Mouse (Mus musculus): ENCODE measurements around the gene Kcnj15. TPM values are rescaled to one million over a fixed set of nuclear protein-coding genes. Genes with fewer than 3 reads are reported as not detected.

Kcnj15 gene
- polyA plus RNA-seq, 1 experiment from 2014 or later, result 1.1 TPM

DNA sequence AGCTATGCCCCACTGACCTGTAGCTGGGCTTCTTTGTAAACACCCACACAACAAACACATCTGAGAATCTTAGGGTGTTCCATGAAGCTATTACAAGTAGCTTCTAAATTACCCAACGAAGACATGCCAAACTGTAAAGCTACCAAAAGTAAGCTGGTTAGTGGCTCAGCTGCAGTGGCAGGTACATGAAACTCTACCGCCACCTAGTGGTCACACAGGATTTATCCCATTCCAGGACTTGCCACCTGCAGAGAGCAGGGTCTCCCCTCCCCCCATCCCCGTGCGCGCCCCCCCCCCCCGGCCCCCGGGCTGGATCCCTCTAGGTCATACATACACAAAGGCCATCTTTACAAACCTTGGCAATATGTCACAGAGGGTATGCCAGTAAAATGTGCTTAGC lies 88.5 kb downstream of the Kcnj15 start:
- Histone ChIP-seq H3K9me3 (replicated peaks) (no peaks in the 10 kb centered on the region), H3K27ac (ENCODE audit: poor library complexity, severe bottlenecking) (0 out of 2 replicates have a peak overlapping the region, but pooled peaks have one; percentile 85), H3K4me3 (no peak overlapping the region), H3K36me3 (no peaks in the 10 kb centered on the region), H3K4me2 (peak overlapping the region; percentile 35), H3K4me1 (replicated peaks) (peaks cover 51% of the 10 kb centered on the region), H3K27me3 (replicated peaks) (no peaks in the 10 kb centered on the region; the same call in 1 of the 2 replicates), H3K9ac (no peak overlapping the region)
- 3% methylated on average over 7 of the region's 7 CpGs for WGBS
- no peak for ATAC-seq (ENCODE audit: insufficient number of reproducible peaks, low FRiP score)

DNA sequence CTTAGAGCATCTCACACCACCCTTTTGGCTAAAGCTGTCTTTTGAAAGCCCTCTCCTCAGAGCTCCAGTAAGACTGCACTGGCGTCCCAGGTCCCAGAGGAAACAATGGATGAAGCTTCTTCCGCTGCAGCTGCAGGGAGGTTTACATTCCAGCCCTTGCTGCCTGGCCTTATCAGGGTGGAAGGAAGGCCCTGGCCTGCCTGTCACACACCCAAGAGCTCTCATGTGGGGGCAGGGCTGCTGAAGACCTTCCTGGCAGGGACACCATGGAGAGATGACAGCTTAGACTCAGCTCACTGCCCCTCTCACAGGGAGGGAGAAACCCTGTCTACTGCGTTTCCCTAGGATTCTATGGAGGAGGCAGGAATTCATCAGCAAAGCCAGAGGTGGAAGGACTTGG lies 89.8 kb downstream of the Kcnj15 start:
- peak overlapping the region; percentile 54 for H3K9ac ChIP-seq
- H3K36me3 ChIP-seq, result no peaks in the 10 kb centered on the region
- H3K4me3 ChIP-seq, result no peak overlapping the region
- peak overlapping the region; percentile 85 for H3K27ac ChIP-seq (ENCODE audit: poor library complexity, severe bottlenecking)
- peak; percentile 85 for ATAC-seq (ENCODE audit: insufficient number of reproducible peaks, low FRiP score)
- no peaks in the 10 kb centered on the region for H3K9me3 ChIP-seq (replicated peaks)
- peak overlapping the region; percentile 50 for H3K4me2 ChIP-seq
- H3K27me3 ChIP-seq (replicated peaks), result no peaks in the 10 kb centered on the region; the same call in 1 of the 2 replicates
- peaks cover 52% of the 10 kb centered on the region for H3K4me1 ChIP-seq (replicated peaks)
- WGBS, result 0% methylated on average over 3 of the region's 3 CpGs

DNA sequence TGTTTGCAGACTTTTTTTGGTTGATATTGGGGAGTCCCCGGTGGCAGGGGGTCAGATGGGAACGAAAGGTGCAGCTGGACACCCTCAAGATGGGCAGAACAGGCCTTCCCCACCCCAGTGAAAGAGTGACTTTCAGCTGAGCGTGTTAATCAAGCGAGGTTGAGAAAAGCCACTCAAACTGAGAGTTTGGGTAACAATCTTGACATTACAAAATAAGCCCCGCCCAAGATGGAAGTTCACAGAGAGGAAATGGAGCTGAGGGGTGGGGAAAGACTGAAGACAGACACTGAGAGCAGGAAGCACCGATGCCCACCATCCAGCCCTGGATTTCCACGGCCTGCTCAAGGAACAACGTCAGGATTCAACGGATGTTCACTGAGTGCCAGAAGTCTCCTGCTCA lies 91.2 kb downstream of the Kcnj15 start:
- Histone ChIP-seq H3K4me3 (no peak overlapping the region), H3K36me3 (no peaks in the 10 kb centered on the region), H3K9me3 (replicated peaks) (no peaks in the 10 kb centered on the region), H3K27me3 (replicated peaks) (no peaks in the 10 kb centered on the region), H3K4me1 (replicated peaks) (peaks cover 61% of the 10 kb centered on the region), H3K4me2 (no peak overlapping the region), H3K27ac (ENCODE audit: poor library complexity, severe bottlenecking) (no peak overlapping the region), H3K9ac (no peak overlapping the region)
- ATAC-seq (ENCODE audit: insufficient number of reproducible peaks, low FRiP score), result no peak
- WGBS, result 72% methylated on average over 9 of the region's 9 CpGs

- peaks cover 65% of the 10 kb centered on the region for H3K4me1 ChIP-seq (replicated peaks)
- no peaks in the 10 kb centered on the region for H3K27me3 ChIP-seq (replicated peaks)
- no peak overlapping the region for H3K9ac ChIP-seq
- no peak overlapping the region for H3K27ac ChIP-seq (ENCODE audit: poor library complexity, severe bottlenecking)
- WGBS, result 68% methylated on average over 6 of the region's 6 CpGs
- no peaks in the 10 kb centered on the region for H3K36me3 ChIP-seq
- H3K4me3 ChIP-seq, result no peak overlapping the region
- H3K4me2 ChIP-seq, result no peak overlapping the region
- ATAC-seq (ENCODE audit: insufficient number of reproducible peaks, low FRiP score), result no peak
- H3K9me3 ChIP-seq (replicated peaks), result no peaks in the 10 kb centered on the region
These were observed 92.0 kb downstream of the Kcnj15 start for GRCm38 (mm10) chr16:95349344-95349743.

DNA sequence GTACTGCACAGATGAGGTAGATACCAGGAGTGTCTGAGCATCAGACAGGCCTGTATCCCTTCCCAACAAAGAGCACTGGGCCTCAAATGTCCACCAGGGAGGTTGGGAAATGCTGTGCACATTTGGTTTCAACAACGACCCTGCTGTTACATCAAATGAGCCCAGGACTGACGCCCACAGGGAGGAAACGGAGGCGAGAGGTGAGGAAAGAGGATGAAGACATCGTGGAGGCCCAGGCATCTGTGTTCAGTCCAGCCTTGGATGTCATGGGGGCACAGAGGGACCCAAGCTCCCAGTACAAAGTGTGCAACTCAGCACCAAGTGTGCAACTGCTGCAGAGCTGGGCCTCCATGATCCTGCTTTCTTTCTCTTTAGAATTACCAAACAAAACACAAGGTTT lies 92.4 kb downstream of the Kcnj15 start:
- H3K36me3 ChIP-seq, result no peaks in the 10 kb centered on the region
- peaks cover 65% of the 10 kb centered on the region for H3K4me1 ChIP-seq (replicated peaks)
- H3K4me2 ChIP-seq, result no peak overlapping the region
- H3K9ac ChIP-seq, result no peak overlapping the region
- no peak for ATAC-seq (ENCODE audit: insufficient number of reproducible peaks, low FRiP score)
- H3K4me3 ChIP-seq, result no peak overlapping the region
- H3K9me3 ChIP-seq (replicated peaks), result no peaks in the 10 kb centered on the region
- H3K27ac ChIP-seq (ENCODE audit: poor library complexity, severe bottlenecking), result no peak overlapping the region
- 74% methylated on average over 5 of the region's 5 CpGs for WGBS
- no peaks in the 10 kb centered on the region for H3K27me3 ChIP-seq (replicated peaks)

Measured in heart, embryonic 12.5 days (tissue).